Mouse (Mus musculus) liver, adult 2 months (tissue): ENCODE data around the gene Plekhf1. TPM values are rescaled to one million over a fixed set of nuclear protein-coding genes. Genes with fewer than 3 reads are reported as not detected.

ENCODE experiments used
- DNase-seq: peaks from one replicate; pipeline ENCODE4 v3.0.0-alpha.2; 2011; ENCODE audit warnings: low read depth, low spot score; ENCODE audit errors: extremely low read depth
- H3K27ac ChIP-seq: fragments of 200-500 bp; replicated peaks from 2 replicates; pipeline ENCODE4 v1.5.1; 2012; ENCODE audit warnings: low read depth, mild to moderate bottlenecking, control low read depth, inconsistent platforms, low read length; ENCODE audit not compliant: insufficient read depth
- H3K27me3 ChIP-seq: fragments of 200-500 bp; 2 replicates; pipeline ENCODE4 v1.6.1; 2012; ENCODE audit warnings: mild to moderate bottlenecking, moderate library complexity, low read length, inconsistent platforms; ENCODE audit not compliant: control insufficient read depth, insufficient read depth
- H3K36me3 ChIP-seq: fragments of 200-500 bp; 2 replicates; pipeline ENCODE4 v1.6.1; 2012; ENCODE audit warnings: low read length, inconsistent platforms; ENCODE audit not compliant: control insufficient read depth, insufficient read depth
- H3K4me1 ChIP-seq: fragments of 200-500 bp; 2 replicates; pipeline ENCODE4 v1.6.1; 2011; ENCODE audit warnings: low read length; ENCODE audit not compliant: control insufficient read depth, insufficient read depth
- H3K4me3 ChIP-seq: fragments of 200-500 bp; 2 replicates; pipeline ENCODE4 v1.5.1; 2011; ENCODE audit warnings: low read depth, mild to moderate bottlenecking, control low read depth, low read length, moderate library complexity; ENCODE audit not compliant: insufficient read depth
- H3K79me2 ChIP-seq: fragments of 200-500 bp; 2 replicates; pipeline ENCODE4 v1.6.1; 2012; ENCODE audit warnings: inconsistent platforms, mild to moderate bottlenecking, low read length, moderate library complexity; ENCODE audit not compliant: control insufficient read depth, insufficient read depth
- H3K9ac ChIP-seq: fragments of 200-500 bp; 2 replicates; pipeline ENCODE4 v1.6.1; 2012; ENCODE audit warnings: low read depth, mild to moderate bottlenecking, control low read depth, inconsistent platforms, low read length
- CTCF ChIP-seq: fragments of 200-500 bp; IDR thresholded peaks from 2 replicates; pipeline ENCODE4 v1.5.1; 2011; ENCODE audit warnings: low read depth, low read length, control low read depth
- POLR2A ChIP-seq: fragments of 200-500 bp; IDR thresholded peaks from 2 replicates; pipeline ENCODE4 v1.6.1; 2011; ENCODE audit warnings: low read length, control low read depth; ENCODE audit not compliant: insufficient read depth; ENCODE audit errors: extremely low read depth
- WGBS: fragments of 180-500 bp; shearing (Covaris S2); methylation state at CpG from one replicate; pipeline ENCODE4 v1.1.7; 2018; 5-methylcytosine and 5-hydroxymethylcytosine counted together
- polyA plus RNA-seq: library from polyadenylated mRNA; depleted of rRNA; stranded (reverse); fragments of >200 nt; gene quantifications from 2 replicates; pipeline ENCODE4 v1.2.3, GENCODE M21; 2012
- total RNA-seq: library from RNA; depleted of rRNA; stranded (reverse); fragments of >200 nt; gene quantifications from 2 replicates; pipeline ENCODE4 v1.2.3, GENCODE M21; 2014

The Plekhf1 gene
- total and polyA plus RNA-seq, 2 experiments = 3.2 to 3.4 TPM

DNA sequence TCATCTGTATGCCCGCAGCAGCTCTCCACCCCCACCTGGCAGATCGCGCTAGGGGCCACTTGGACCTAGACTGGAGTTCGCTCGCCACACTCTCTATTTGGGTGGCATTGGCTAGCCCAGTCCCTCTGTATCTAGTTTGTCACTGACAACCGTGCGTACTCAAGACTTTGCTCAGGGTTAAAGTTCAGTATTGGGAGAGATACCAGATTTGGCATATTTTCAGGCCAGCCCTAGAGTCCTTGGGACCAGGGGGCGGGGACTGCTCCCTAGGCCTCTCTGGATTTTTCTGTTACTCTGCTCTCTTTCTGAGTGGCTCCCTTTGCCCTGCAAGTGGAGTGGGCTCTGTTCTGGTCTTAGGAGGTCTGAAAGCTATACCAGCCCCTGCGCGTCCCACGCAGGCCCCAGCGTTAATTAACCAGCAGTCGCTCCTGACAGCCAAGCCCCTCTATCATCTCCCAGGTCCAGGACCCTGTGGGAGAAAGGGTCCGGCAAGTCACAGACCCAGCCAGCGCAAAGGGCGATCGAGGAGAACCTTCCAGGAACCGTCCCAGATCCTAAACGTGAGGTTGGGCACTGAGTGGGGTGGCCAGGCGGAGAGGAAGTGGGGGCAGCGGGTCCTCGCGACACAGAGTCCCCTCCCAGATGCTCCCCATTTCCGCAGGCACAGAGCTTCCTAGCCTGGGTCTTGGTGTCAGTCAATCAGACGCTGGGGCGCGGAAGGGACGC lies 44.7 kb downstream of the Plekhf1 start, which contains the start of gene 1600014C10Rik:
Gene 1600014C10Rik (plus strand): TSS at position 256 of the 726 bp plus-strand sequence.
- Histone ChIP-seq H3K9ac (peak within 1 kb of the TSS; percentile 85), H3K4me1 (peaks cover 27% of the 10 kb centered on the region), H3K4me3 (peak within 1 kb of the TSS; percentile 78), H3K79me2 (peaks cover 10% of the 10 kb centered on the region; the same call in 1 of the 2 replicates), H3K36me3 (peaks cover under 1% of the 10 kb centered on the region), H3K27me3 (no peaks in the 10 kb centered on the region), H3K27ac (peak within 1 kb of the TSS; percentile 99)
- DNase-seq = peak; percentile 98
- peak; percentile 54; the same call in 1 of the 2 replicates for TF ChIP-seq POLR2A
- no peak for TF ChIP-seq CTCF
- 2% methylated on average over 28 of the region's 28 CpGs for WGBS

DNA sequence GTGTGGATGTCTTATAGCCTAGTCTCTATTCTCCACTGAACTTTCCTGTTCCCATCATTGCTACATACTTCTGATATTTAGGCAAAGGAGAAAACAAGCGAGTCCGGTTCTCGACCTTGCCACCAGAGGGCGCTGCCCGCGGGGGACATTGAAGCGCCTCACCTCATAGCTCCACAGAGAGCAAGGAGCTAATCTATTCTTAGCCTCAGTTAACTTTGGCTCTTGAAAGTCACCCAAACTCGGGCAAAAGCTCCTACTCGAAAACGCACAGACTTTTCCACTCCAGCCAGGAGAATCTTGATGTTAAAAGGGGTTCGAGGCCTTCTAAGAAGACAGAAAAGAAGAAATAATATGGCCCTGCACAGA lies 45.2 kb downstream of the Plekhf1 start:
- peaks cover 10% of the 10 kb centered on the region; the same call in 1 of the 2 replicates for H3K79me2 ChIP-seq
- H3K27ac ChIP-seq = peak overlapping the region; percentile 99
- DNase-seq = no peak
- TF ChIP-seq CTCF (peak; percentile 97), POLR2A (no peak)
- no peaks in the 10 kb centered on the region for H3K36me3 ChIP-seq
- no peaks in the 10 kb centered on the region for H3K27me3 ChIP-seq
- H3K4me3 ChIP-seq = peak overlapping the region; percentile 7
- peaks cover 24% of the 10 kb centered on the region for H3K4me1 ChIP-seq
- under 1% methylated on average over 11 of the region's 11 CpGs for WGBS
- peak overlapping the region; percentile 43 for H3K9ac ChIP-seq

DNA sequence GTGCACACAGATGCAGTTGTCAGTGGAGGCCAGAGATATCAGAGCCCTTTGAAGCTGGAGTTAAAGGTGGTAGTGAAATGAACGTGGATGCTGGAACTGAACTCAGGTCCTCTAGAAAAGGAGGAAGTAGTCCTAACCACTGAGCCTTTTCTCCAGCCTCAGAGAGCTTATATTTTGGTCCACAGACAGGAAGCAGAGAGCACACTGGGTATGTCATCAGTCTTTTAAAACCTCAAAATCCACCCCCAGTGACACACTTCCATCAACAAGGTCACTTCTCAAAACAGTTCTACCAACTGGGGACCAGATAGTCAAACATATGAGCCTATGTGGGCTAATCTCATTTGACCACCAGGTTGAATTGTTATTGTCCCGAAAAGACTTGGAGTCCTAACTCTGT lies 46.5 kb downstream of the Plekhf1 start:
- Histone ChIP-seq H3K36me3 (no peaks in the 10 kb centered on the region), H3K79me2 (peaks cover 10% of the 10 kb centered on the region; the same call in 1 of the 2 replicates), H3K9ac (no peak overlapping the region), H3K27me3 (no peaks in the 10 kb centered on the region), H3K27ac (no peak overlapping the region), H3K4me1 (peaks cover 15% of the 10 kb centered on the region), H3K4me3 (no peak overlapping the region)
- DNase-seq = no peak
- WGBS = 85% methylated on average over 2 of the region's 2 CpGs
- TF ChIP-seq CTCF (no peak), POLR2A (no peak)

DNA sequence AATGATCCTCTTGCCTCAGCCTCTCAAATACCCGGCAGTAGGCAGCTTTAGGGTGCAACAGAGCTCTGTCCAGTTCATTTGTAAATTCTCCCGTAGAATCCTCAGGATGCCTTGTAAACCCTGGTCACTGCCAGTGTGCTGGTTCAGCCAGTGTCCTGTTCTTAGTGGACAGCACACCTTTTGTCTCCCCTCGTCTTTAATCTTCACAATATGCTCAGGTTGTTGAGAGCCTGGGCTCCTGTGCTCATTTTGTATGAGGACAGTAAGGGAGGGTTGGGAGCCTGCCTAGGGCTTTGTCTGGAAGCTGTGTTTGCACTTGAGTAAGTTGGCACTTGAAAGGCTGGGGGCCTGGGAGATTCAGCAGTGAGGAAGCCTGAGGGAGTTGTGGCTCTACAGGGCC lies 47.9 kb downstream of the Plekhf1 start:
- no peak overlapping the region for H3K9ac ChIP-seq
- WGBS = 76% methylated on average over 3 of the region's 3 CpGs
- H3K27me3 ChIP-seq = no peaks in the 10 kb centered on the region
- TF ChIP-seq CTCF (no peak), POLR2A (no peak)
- H3K4me1 ChIP-seq = peaks cover 7% of the 10 kb centered on the region
- H3K79me2 ChIP-seq = peaks cover 3% of the 10 kb centered on the region; the same call in 1 of the 2 replicates
- DNase-seq = no peak
- no peak overlapping the region for H3K4me3 ChIP-seq
- no peaks in the 10 kb centered on the region for H3K36me3 ChIP-seq
- H3K27ac ChIP-seq = no peak overlapping the region

GRCm38 (mm10) chr7:38176056-38176455 lies 51.8 kb downstream of the Plekhf1 start:
- TF ChIP-seq POLR2A (no peak), CTCF (no peak)
- no peaks in the 10 kb centered on the region for H3K79me2 ChIP-seq
- H3K27ac ChIP-seq = no peak overlapping the region
- H3K4me3 ChIP-seq = no peak overlapping the region
- H3K9ac ChIP-seq = no peak overlapping the region
- DNase-seq = no peak
- 80% methylated on average over 3 of the region's 3 CpGs for WGBS
- 0 out of 2 replicates have a peak, but pooled peaks cover 2% of the 10 kb centered on the region for H3K27me3 ChIP-seq
- H3K36me3 ChIP-seq = no peaks in the 10 kb centered on the region
- H3K4me1 ChIP-seq = no peaks in the 10 kb centered on the region
